Mouse (Mus musculus) olfactory bulb, adult 2 months (tissue): ENCODE measurements at regions not wholly inside any gene's neighbourhood (a gene's known extent, or its start where the extent isn't known, plus 50 kb on each side); places are given as distances from the start of the nearest gene placed in this dataset.

Experiments used
- CTCF ChIP-seq: fragments of 200-500 bp; IDR thresholded peaks from 2 replicates; pipeline ENCODE4 v1.5.1; 2012; ENCODE audit warnings: low read depth, mild to moderate bottlenecking, low read length, moderate library complexity; ENCODE audit not compliant: insufficient read depth
- POLR2A ChIP-seq: fragments of 200-500 bp; IDR thresholded peaks from 2 replicates; pipeline ENCODE4 v1.6.1; 2012; ENCODE audit warnings: mild to moderate bottlenecking, low read depth, low read length, moderate library complexity; ENCODE audit not compliant: insufficient read depth

DNA sequence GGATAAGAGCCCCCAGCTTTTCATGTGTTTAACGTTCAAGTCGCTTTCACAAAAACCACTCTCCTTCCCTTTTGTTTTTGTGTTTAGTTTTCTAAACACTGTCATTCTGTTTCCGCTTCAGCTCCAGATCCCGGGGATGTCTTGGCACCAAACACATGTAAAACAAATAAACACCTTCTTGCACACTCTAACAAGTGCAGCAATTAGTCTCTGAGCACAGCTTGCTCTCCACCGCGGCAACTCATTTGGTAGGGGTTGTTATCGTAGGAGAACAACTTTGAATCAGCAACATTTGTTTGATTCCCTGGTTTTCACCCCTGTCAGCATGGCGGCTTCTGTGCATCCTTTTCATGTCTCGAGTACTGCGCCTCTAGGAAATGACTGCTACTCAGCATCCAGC, 97.0 kb downstream of the Dmrta1 start:
- no peak for TF ChIP-seq CTCF
- TF ChIP-seq POLR2A = no peak
